Mouse (Mus musculus) Patski (cell line): ENCODE measurements around the gene Rad23a. TPM values are rescaled to one million over a fixed set of nuclear protein-coding genes. Genes with fewer than 3 reads are reported as not detected.
A peak's percentile ranks its signal among the peaks of the same experiment; 100 is the strongest.
"Not testable (repeated sequence)": the region's sequence is repeated elsewhere in the genome, so short reads cannot be mapped to it uniquely, and the experiment has no call there.

ENCODE experiments used
- ATAC-seq: fragments of 100-300 bp; one replicate; pipeline ENCODE4 v1.8.0; 2021
- CTCF ChIA-PET: fragments of 350-600 bp; sonication (Branson Sonifier 250); formaldehyde crosslinking; loops from one replicate; lab custom pipeline; 2022; ENCODE audit warnings: inconsistent platforms; lab: Charles Lee
- POLR2A ChIA-PET: fragments of 350-600 bp; sonication (Branson Sonifier 250); formaldehyde crosslinking; loops from one replicate; lab custom pipeline; 2022; ENCODE audit warnings: antibody characterized with exemption, inconsistent platforms; lab: Charles Lee
- DNase-seq: peaks from one replicate; pipeline ENCODE4 v3.0.0-alpha.2; 2011; ENCODE audit warnings: low read depth, low spot score
- H3K27me3 ChIP-seq: fragments of 371-371 bp; one replicate; pipeline ENCODE4 v1.5.1; 2021
- CTCF ChIP-seq: fragments of 100-300 bp; IDR thresholded peaks from one replicate; pipeline ENCODE4 v1.5.1; 2021
- in situ Hi-C: fragments of 300-500 bp; cut with MboI; formaldehyde crosslinking; loops from 3 replicates; pipeline ENCODE4 v1.11.1; 2018; ENCODE audit warnings: low pct_unique_long_range_greater_than_20kb, mixed read lengths
- polyA plus RNA-seq: library from polyadenylated mRNA; unstranded; gene quantifications from one replicate; pipeline ENCODE4 v1.2.3, GENCODE M21; 2021

The Rad23a gene
- polyA plus RNA-seq, 1 experiment from 2014 or later = 126 TPM

DNA sequence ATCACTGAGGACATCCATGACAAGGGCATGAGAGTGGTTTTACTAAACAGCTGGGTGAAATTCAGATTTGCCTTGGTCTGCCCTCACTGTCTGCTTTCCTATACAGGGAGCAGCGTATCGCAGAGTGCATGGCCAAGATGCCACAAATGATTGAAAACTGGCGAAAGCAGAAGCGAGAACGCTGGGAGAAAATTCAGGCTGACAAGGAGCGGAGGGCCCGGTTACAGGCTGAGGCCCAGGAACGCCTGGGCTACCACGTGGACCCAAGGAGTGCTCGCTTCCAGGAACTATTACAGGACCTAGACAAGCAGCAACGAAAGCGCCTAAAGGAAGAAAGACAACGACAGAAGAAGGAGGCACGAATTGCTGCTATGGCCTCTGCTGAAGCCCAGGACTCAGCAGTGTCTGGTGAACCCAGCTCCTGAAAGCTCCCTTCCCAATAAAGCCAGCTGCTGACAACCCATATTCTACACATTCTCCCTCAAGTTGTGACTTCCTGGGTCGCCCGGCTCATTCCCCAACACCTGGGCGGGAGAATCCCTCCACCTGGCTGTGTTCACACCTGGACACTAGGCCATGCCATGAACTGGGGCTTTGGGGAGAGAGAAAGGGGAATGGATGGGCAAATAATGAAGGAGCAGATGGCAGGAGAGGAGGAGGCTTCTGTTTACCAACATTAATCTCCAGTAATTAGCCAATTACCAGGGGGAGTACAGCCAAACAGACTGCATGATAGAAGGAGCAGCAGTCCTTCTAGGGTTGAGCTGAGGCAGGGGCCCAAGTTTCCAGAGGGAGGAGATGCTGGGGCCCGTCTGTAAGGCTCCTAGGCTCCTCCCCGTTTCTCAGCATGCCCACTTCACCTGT lies 6.2 kb downstream of the Rad23a start:
- POLR2A ChIA-PET = interaction anchor here (0.6 to 1.4 kb wide), 3 partner anchors 11 to 115 kb away, joined by 3 to 5 read pairs (median 3); no protein-coding TSS in a partner anchor
- H3K27me3 ChIP-seq = no peaks in the 10 kb centered on the region
- DNase-seq (no peak), ATAC-seq (no peak)
- CTCF ChIA-PET = interaction anchor here (0.8 kb wide), 1 partner anchor 69 kb away, joined by 4 read pairs; no protein-coding TSS in a partner anchor
- in situ Hi-C loops = no loop called here
- no peak for TF ChIP-seq CTCF

DNA sequence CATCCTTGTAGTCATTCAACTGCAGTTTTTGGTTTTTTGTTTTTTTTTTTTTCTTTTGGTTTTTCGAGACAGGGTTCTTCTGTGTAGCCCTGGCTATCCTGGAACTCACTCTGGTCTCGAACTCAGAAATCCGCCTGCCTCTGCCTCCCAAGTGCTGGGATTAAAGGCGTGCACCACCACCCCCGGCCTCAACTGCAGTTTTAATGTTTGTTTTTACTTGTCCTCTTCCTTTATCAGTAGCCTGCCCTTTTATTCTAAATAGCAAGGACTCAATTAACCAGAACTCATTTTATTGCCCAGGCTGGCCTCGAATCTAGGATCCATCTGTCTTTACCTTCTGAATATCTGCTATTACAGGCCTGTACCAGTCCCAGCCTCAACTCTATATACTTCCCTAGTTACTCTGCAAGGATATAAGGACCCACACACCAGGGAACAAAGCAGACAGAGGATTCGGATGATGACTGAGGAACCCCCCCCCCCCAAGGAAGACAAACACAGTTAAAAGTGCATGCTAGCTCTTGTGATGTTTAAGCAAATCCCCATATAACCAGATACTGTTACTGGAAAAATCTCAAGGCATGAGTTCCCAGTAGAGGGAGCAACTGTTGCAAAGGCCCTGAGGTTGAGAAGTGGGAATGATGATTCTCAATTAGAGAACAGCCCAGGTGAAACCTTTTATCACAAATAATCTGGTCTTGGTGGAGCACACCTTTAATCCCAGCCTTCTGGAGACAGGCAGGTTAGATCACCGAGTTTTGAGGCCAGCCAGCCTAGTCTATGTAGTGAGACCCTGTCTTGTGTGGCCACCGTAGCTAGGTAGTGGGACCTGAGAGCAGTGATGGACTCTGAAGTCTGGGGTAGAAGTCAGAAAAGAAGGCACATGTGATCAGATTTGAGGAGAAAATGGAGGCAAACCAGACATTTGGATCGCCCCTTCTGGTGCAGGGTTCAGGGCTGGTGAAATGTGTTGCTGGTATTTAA lies 7.4 kb downstream of the Rad23a start:
- in situ Hi-C loops = no loop called here
- CTCF ChIA-PET = interaction anchor here (1.4 to 1.8 kb wide), 2 partner anchors 10 to 12 kb away, joined by 3 to 4 read pairs; no protein-coding TSS in a partner anchor
- POLR2A ChIA-PET = interaction anchor here (0.6 to 1.6 kb wide), 4 partner anchors 10 to 172 kb away, joined by 3 read pairs; no protein-coding TSS in a partner anchor
- ATAC-seq = no peak
- no peak for TF ChIP-seq CTCF
- H3K27me3 ChIP-seq = no peaks in the 10 kb centered on the region
- no peak for DNase-seq

DNA sequence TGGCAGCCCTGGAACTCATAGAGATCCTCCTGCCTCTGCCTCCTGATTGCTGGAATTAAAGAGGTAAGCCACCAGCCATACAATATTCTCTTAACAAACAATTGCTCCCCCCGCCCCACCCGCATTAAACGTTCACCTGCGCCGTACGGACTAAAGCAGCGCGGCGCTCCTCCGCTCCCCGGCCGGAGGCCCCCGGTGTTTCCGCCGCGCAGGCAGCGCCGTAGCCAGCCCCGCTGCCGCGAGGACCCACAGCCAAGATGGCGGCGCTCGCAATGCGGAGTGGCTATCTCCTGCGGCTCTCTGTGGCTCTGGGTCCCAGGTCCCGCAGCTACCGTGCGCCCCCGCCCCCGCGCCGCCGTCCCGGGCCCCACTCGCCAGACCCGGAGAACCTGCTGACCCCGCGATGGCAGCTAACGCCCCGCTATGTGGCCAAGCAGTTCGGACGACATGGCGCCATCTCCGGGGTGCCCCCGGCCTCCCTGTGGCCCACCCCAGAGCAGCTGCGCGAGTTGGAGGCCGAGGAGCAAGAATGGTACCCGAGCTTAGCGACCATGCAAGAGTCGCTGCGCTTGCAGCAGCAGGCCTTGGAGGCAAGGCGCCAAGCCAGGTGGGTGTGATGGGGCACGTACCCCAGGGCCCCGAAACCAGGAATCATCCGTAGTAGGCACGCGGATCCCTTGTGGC lies 8.3 kb downstream of the Rad23a start:
- ChIA-PET CTCF (interaction anchor here (1.4 to 1.8 kb wide), 2 partner anchors 9 to 11 kb away, joined by 3 to 4 read pairs; no protein-coding TSS in a partner anchor), POLR2A (interaction anchor here (0.6 to 1.6 kb wide), 4 partner anchors 11 to 171 kb away, joined by 3 read pairs; partner anchors contain the start of gene Nacc1)
- no peak for TF ChIP-seq CTCF
- H3K27me3 ChIP-seq = no peaks in the 10 kb centered on the region
- ATAC-seq = peak; percentile 72
- no peak for DNase-seq
- in situ Hi-C loops = no loop called here

DNA sequence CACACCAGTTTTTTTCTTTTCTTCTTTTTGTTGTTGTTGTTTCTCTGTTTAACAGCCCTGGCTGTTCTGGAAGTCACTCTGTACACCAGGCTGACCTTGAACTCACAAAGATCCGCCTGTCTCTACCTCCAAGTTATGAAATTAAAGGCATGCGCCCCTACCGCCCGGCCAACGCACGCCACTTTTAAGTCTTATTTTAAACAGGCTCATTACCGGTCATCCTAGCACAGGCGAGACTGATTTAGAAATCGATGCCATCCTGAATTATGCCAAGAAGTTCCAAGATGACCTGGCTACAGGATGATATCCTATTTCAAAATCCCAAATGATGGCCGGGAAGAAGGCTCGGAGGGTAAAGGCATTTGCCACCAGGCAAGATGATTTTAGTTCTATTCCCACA lies 9.0 kb downstream of the Rad23a start, which contains the start of gene Gadd45gip1:
Gene Gadd45gip1, plus strand, starts transcription at position 33 of the 400 bp plus-strand sequence.
- no peak for TF ChIP-seq CTCF
- CTCF ChIA-PET = interaction anchor here (1.8 kb wide), 1 partner anchor 11 kb away, joined by 3 read pairs; no protein-coding TSS in a partner anchor
- POLR2A ChIA-PET = interaction anchor here (0.7 to 1.6 kb wide), 3 partner anchors 12 to 170 kb away, joined by 3 read pairs; partner anchors contain the start of gene Nacc1
- H3K27me3 ChIP-seq = no peaks in the 10 kb centered on the region
- in situ Hi-C loops = no loop called here
- DNase-seq (no peak), ATAC-seq (peak; percentile 65)

DNA sequence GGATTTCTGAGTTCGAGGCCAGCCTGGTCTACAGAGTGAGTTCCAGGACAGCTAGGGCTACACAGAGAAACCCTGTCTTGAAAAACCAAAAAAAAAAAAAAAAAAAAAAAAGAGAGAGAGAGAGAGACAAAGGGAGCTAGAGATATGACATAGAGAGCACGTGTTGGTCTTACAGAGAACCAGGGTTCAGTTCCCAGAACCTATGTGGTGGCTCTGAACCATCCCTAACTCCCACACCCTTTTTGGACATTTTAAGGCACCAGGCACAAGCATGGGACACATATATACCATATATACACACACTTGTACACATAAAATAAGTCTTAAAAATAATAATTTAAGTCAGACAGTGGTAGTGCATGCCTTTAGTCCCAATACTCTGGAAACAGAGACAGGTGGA lies 13.9 kb downstream of the Rad23a start:
- ChIA-PET POLR2A (interaction anchor here (1.5 kb wide), 1 partner anchor 12 kb away, joined by 6 read pairs; no protein-coding TSS in a partner anchor), CTCF (interaction anchor here (1.0 to 2.1 kb wide), 3 partner anchors 11 to 14 kb away, joined by 3 to 12 read pairs (median 4); partner anchors contain the start of gene Rad23a)
- ATAC-seq, DNase-seq, in situ Hi-C loops, H3K27me3 ChIP-seq: not testable (repeated sequence)

DNA sequence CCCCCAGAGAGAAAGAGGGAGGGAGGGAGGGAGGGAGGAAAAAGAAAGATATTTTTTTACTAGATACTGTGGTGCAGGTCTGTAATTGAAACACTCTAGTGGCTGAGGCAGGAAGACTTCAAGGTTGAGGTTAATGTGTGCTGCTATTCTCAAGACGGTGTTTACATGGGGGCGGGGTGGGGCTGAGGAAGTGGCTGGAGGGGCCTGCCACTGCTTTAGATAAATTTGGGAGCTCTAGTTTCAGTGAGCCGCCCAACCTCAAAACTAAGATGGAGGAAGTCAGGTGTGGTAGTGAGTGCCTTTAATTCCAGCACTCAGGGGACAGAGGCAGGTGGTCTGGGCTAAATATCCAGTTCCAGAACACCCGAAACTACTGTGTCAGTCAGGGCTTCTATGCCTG lies 14.8 kb downstream of the Rad23a start:
- POLR2A ChIA-PET = interaction anchor here (1.5 kb wide), 1 partner anchor 13 kb away, joined by 6 read pairs; no protein-coding TSS in a partner anchor
- CTCF ChIA-PET = interaction anchor here (1.0 to 2.1 kb wide), 5 partner anchors 10 to 116 kb away, joined by 3 to 12 read pairs (median 5); partner anchors contain the start of gene Rad23a
- DNase-seq (no peak), ATAC-seq (no peak)
- no peak for TF ChIP-seq CTCF
- H3K27me3 ChIP-seq = no peaks in the 10 kb centered on the region
- in situ Hi-C loops = no loop called here

DNA sequence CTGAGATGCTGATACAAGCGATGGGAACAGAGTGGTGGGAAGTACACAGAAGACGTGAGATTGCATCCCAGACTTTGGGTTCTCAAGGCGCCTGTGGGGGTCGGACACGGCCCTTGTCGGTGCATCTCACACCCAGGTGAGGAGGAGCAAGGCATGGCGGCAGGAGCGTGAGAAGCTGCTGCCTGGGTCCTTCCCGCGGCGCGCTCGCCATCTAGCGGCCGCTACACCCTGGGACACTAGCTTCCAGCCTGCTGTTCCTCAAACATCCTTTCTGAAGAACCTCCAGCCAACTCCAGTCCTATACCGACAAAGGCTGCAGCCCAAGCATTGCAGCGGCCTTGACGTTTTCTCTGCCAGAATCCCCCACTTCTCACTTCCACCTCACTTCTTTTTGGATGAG lies 16.8 kb downstream of the Rad23a start:
- peak; percentile 98 for TF ChIP-seq CTCF
- H3K27me3 ChIP-seq = no peaks in the 10 kb centered on the region
- ATAC-seq (peak; percentile 67), DNase-seq (no peak)
- in situ Hi-C loops = no loop called here
- ChIA-PET POLR2A (no interaction called here), CTCF (interaction anchor here (0.8 to 1.9 kb wide), 5 partner anchors 8 to 86 kb away, joined by 3 to 8 read pairs (median 4); no protein-coding TSS in a partner anchor)

DNA sequence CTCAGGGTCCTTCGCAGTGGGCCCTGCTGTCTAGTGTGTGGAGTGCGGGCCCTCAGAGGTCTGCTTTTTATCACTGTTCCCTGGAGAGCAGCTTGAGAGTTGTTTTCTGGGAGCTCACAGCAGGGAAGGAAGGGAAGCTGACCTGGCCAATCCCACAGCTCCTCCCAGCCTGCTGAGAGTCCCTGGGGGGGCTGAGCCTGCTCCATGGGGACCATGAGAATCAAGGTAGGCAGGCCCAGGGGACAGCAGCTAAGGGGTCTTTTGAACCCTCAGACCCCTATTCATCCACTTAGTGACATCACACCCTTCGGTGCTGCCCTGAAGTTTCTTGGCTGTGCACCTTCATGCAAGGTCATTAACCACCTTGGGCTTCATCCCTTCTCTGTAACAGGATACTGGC lies 17.7 kb downstream of the Rad23a start, which contains the start of gene Dand5:
Gene Dand5, minus strand, starts transcription at position 101 of the 400 bp plus-strand sequence.
- CTCF ChIA-PET = interaction anchor here (0.6 to 1.9 kb wide), 4 partner anchors 8 to 93 kb away, joined by 3 to 8 read pairs (median 4); no protein-coding TSS in a partner anchor
- no peaks in the 10 kb centered on the region for H3K27me3 ChIP-seq
- in situ Hi-C loops = no loop called here
- DNase-seq = no peak
- POLR2A ChIA-PET = interaction anchor here (0.5 kb wide), 1 partner anchor 114 kb away, joined by 3 read pairs; no protein-coding TSS in a partner anchor
- no peak for TF ChIP-seq CTCF
- ATAC-seq = no peak
